ENCODE assay signal across 8 mouse cellular contexts in genomic region chr19:6993011-6993770, GRCm38 (mm10). TPM values are rescaled to one million over a fixed set of nuclear protein-coding genes. Genes with fewer than 3 reads are reported as not detected.
DNase-seq lines count a peak whose midpoint lies in the region; ATAC-seq and TF ChIP-seq lines count a peak whose summit lies in the region.

No protein-coding gene starts in this region.

- peaks cover 32% of the 10 kb centered on the region for H3K4me1 ChIP-seq in liver, embryonic 11.5 days (replicated peaks; ENCODE audit: control insufficient read depth, insufficient read depth, low read length)
- no peaks in the 10 kb centered on the region; the same call in 1 of the 2 replicates for H3K4me1 ChIP-seq in embryonic fibroblast, embryonic 13.5 days (ENCODE audit: control insufficient read depth, insufficient read depth, low read length)
- H3K4me1 ChIP-seq in intestine, embryonic 14.5 days (replicated peaks; ENCODE audit: control insufficient read depth, insufficient read depth, low read length) = peaks cover 18% of the 10 kb centered on the region
- peaks cover 41% of the 10 kb centered on the region for H3K4me1 ChIP-seq in neural tube, embryonic 12.5 days

- no peaks in the 10 kb centered on the region for H3K27me3 ChIP-seq in liver, embryonic 11.5 days (replicated peaks; ENCODE audit: control insufficient read depth, insufficient read depth, low read length)
- no peaks in the 10 kb centered on the region for H3K27me3 ChIP-seq in intestine, embryonic 14.5 days (replicated peaks; ENCODE audit: control insufficient read depth, insufficient read depth, low read length)
- no peaks in the 10 kb centered on the region for H3K27me3 ChIP-seq in neural tube, embryonic 12.5 days (replicated peaks)

- peak overlapping the region; percentile 50; the same call in 1 of the 2 replicates for H3K27ac ChIP-seq in liver, embryonic 11.5 days (ENCODE audit: low read depth, low read length)
- H3K27ac ChIP-seq in embryonic fibroblast, embryonic 13.5 days (ENCODE audit: insufficient read depth, low read length) = no peak overlapping the region
- no peak overlapping the region for H3K27ac ChIP-seq in intestine, embryonic 14.5 days (ENCODE audit: low read depth)
- no peak overlapping the region for H3K27ac ChIP-seq in neural tube, embryonic 12.5 days

- H3K9ac ChIP-seq in liver, embryonic 11.5 days (ENCODE audit: low read depth, low read length) = peak overlapping the region; percentile 69
- peak overlapping the region; percentile 29 for H3K9ac ChIP-seq in intestine, embryonic 14.5 days (ENCODE audit: low read length)
- peak overlapping the region; percentile 64 for H3K9ac ChIP-seq in neural tube, embryonic 12.5 days

- no peak for TF ChIP-seq CTCF in embryonic fibroblast, embryonic 13.5 days (IDR thresholded peaks at IDR 0.05; ENCODE audit: borderline replicate concordance, insufficient read depth, low read length)

- H3K9me3 ChIP-seq in liver, embryonic 11.5 days (ENCODE audit: control insufficient read depth, low read length) = no peaks in the 10 kb centered on the region
- H3K9me3 ChIP-seq in intestine, embryonic 14.5 days (ENCODE audit: control insufficient read depth, low read length) = no peaks in the 10 kb centered on the region
- no peaks in the 10 kb centered on the region for H3K9me3 ChIP-seq in neural tube, embryonic 12.5 days

- WGBS in liver, embryonic 11.5 days = 66% methylated on average over 14 of the region's 14 CpGs
- 62% methylated on average over 14 of the region's 14 CpGs for WGBS in intestine, embryonic 14.5 days
- WGBS in neural tube, embryonic 12.5 days = 64% methylated on average over 14 of the region's 14 CpGs

- no peak for ATAC-seq in liver, embryonic 11.5 days (replicated peaks; ENCODE audit: low FRiP score)
- no peak for ATAC-seq in intestine, embryonic 14.5 days (replicated peaks; ENCODE audit: low FRiP score, low TSS enrichment, low read depth)
- peak; percentile 10; the same call in 1 of the 2 replicates for ATAC-seq in neural tube, embryonic 12.5 days (ENCODE audit: low FRiP score, low read depth)

- H3K4me2 ChIP-seq in liver, embryonic 11.5 days = peak overlapping the region; percentile 92
- H3K4me2 ChIP-seq in intestine, embryonic 14.5 days (ENCODE audit: low read length) = peak overlapping the region; percentile 74
- H3K4me2 ChIP-seq in neural tube, embryonic 12.5 days (replicated peaks) = peak overlapping the region; percentile 85

- no peak for DNase-seq in liver, embryonic 11.5 days (ENCODE audit: low spot score)
- no peak for DNase-seq in liver
- no peak for DNase-seq in intestine, embryonic 14.5 days (ENCODE audit: low spot score)
- no peak for DNase-seq in retina, embryonic 14.5 days (ENCODE audit: low spot score)
- no peak for DNase-seq in retina, postnatal 1 day
- no peak for DNase-seq in yolk sac, embryonic 10.5 days (ENCODE audit: low spot score)

- no peak for TF ChIP-seq POLR2A in embryonic fibroblast, embryonic 13.5 days (IDR thresholded peaks at IDR 0.05; ENCODE audit: low read depth, low read length)

- H3K36me3 ChIP-seq in liver, embryonic 11.5 days (ENCODE audit: control insufficient read depth, insufficient read depth, low read length) = peaks cover 2% of the 10 kb centered on the region; the same call in 1 of the 2 replicates
- H3K36me3 ChIP-seq in intestine, embryonic 14.5 days (ENCODE audit: control insufficient read depth, insufficient read depth, low read length) = peaks cover 3% of the 10 kb centered on the region; the same call in 1 of the 2 replicates
- H3K36me3 ChIP-seq in neural tube, embryonic 12.5 days = peaks cover under 1% of the 10 kb centered on the region; the same call in 1 of the 2 replicates

- peak overlapping the region; percentile 65 for H3K4me3 ChIP-seq in liver, embryonic 11.5 days (ENCODE audit: low read depth, low read length)
- peak overlapping the region; percentile 63 for H3K4me3 ChIP-seq in embryonic fibroblast, embryonic 13.5 days (ENCODE audit: insufficient read depth, low read length)
- H3K4me3 ChIP-seq in intestine, embryonic 14.5 days (ENCODE audit: low read depth, low read length) = peak overlapping the region; percentile 46
- H3K4me3 ChIP-seq in neural tube, embryonic 12.5 days = peak overlapping the region; percentile 52

RNA-seq across cellular contexts. Expression of gene Dnajc4, which starts 0.8 kb away (rescaled TPM):
- 14.0 and 14.7 TPM in 2 replicates for polyA plus RNA-seq in liver, embryonic 11.5 days (2014; fragmentation: Nextera tagmentation; extraction: Ambion mirVana)
- polyA plus RNA-seq in embryonic fibroblast, embryonic 13.5 days (2011; ENCODE audit: insufficient read length, low read depth, missing spikeins) = 15.0 and 22.2 TPM in 2 replicates
- 23.3 and 25.2 TPM in 2 replicates for polyA plus RNA-seq in intestine, embryonic 14.5 days (2014; fragmentation: Nextera tagmentation; extraction: Ambion mirVana)
- polyA plus RNA-seq in neural tube, embryonic 12.5 days (2016; fragmentation: Nextera tagmentation; extraction: Ambion mirVana) = 22.0 and 22.9 TPM in 2 replicates

RNA-seq across cellular contexts. Expression of gene Nudt22, which starts 2.7 kb away (rescaled TPM):
- polyA plus RNA-seq in liver, embryonic 11.5 days (2014; fragmentation: Nextera tagmentation; extraction: Ambion mirVana) = 15.9 and 16.9 TPM in 2 replicates
- 11.4 and 16.9 TPM in 2 replicates for polyA plus RNA-seq in embryonic fibroblast, embryonic 13.5 days (2011; ENCODE audit: insufficient read length, low read depth, missing spikeins)
- 14.6 and 16.1 TPM in 2 replicates for polyA plus RNA-seq in intestine, embryonic 14.5 days (2014; fragmentation: Nextera tagmentation; extraction: Ambion mirVana)
- polyA plus RNA-seq in neural tube, embryonic 12.5 days (2016; fragmentation: Nextera tagmentation; extraction: Ambion mirVana) = 19.5 and 25.2 TPM in 2 replicates

RNA-seq across cellular contexts. Expression of gene Trpt1, which starts 2.7 kb away (rescaled TPM):
- 3.9 and 4.9 TPM in 2 replicates for polyA plus RNA-seq in liver, embryonic 11.5 days (2014; fragmentation: Nextera tagmentation; extraction: Ambion mirVana)
- polyA plus RNA-seq in embryonic fibroblast, embryonic 13.5 days (2011; ENCODE audit: insufficient read length, low read depth, missing spikeins) = 4.4 and 5.1 TPM in 2 replicates
- polyA plus RNA-seq in intestine, embryonic 14.5 days (2014; fragmentation: Nextera tagmentation; extraction: Ambion mirVana) = 9.5 and 10.3 TPM in 2 replicates
- 12.7 and 13.7 TPM in 2 replicates for polyA plus RNA-seq in neural tube, embryonic 12.5 days (2016; fragmentation: Nextera tagmentation; extraction: Ambion mirVana)

RNA-seq across cellular contexts. Expression of gene Vegfb, which starts 5.7 kb away (rescaled TPM):
- 24.3 and 28.8 TPM in 2 replicates for polyA plus RNA-seq in liver, embryonic 11.5 days (2014; fragmentation: Nextera tagmentation; extraction: Ambion mirVana)
- 24.5 and 29.6 TPM in 2 replicates for polyA plus RNA-seq in embryonic fibroblast, embryonic 13.5 days (2011; ENCODE audit: insufficient read length, low read depth, missing spikeins)
- 38.7 and 50.5 TPM in 2 replicates for polyA plus RNA-seq in intestine, embryonic 14.5 days (2014; fragmentation: Nextera tagmentation; extraction: Ambion mirVana)
- polyA plus RNA-seq in neural tube, embryonic 12.5 days (2016; fragmentation: Nextera tagmentation; extraction: Ambion mirVana) = 33.7 and 37.8 TPM in 2 replicates

RNA-seq across cellular contexts. Expression of gene Fkbp2, which starts 12.9 kb away (rescaled TPM):
- 111 and 124 TPM in 2 replicates for polyA plus RNA-seq in liver, embryonic 11.5 days (2014; fragmentation: Nextera tagmentation; extraction: Ambion mirVana)
- polyA plus RNA-seq in embryonic fibroblast, embryonic 13.5 days (2011; ENCODE audit: insufficient read length, low read depth, missing spikeins) = 35.9 and 37.0 TPM in 2 replicates
- 96.9 and 103 TPM in 2 replicates for polyA plus RNA-seq in intestine, embryonic 14.5 days (2014; fragmentation: Nextera tagmentation; extraction: Ambion mirVana)
- 90.2 and 93.0 TPM in 2 replicates for polyA plus RNA-seq in neural tube, embryonic 12.5 days (2016; fragmentation: Nextera tagmentation; extraction: Ambion mirVana)
